Mouse (Mus musculus): ENCODE results near the gene Bag2. TPM values are rescaled to one million over a fixed set of nuclear protein-coding genes. Genes with fewer than 3 reads are reported as not detected.

Gene Bag2
- polyA plus RNA-seq, 1 experiment from 2014 or later: 16.3 TPM

DNA sequence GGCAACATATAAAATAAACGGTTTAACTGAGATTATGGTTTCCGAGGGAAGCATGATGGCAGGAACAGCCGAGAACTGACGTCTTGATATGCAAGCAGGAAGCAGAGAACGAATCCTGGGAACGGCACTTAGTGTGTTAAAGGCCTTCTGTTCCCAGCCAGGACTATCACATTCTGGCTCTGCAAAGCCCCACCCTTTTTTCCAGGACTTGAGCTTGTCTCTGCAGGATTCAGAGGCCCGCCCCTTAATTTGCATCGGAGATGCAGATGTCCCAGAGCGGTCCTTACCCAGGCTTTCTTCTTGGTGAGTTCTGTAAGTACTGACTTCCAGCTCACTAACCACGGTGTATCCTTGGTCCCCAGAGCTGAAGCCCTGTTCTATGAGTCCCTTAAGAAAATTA lies 42.8 kb downstream of the Bag2 start:
- Histone ChIP-seq H3K27me3 (replicated peaks; ENCODE audit: insufficient read depth, low read length) (no peaks in the 10 kb centered on the region), H3K4me1 (ENCODE audit: insufficient read depth, low read depth, low read length) (no peaks in the 10 kb centered on the region), H3K36me3 (ENCODE audit: insufficient read depth, low read length) (no peaks in the 10 kb centered on the region), H3K27ac (ENCODE audit: low read length) (no peak overlapping the region), H3K4me2 (replicated peaks; ENCODE audit: low read depth, low read length) (no peak overlapping the region), H3K9ac (replicated peaks; ENCODE audit: low read depth) (no peak overlapping the region), H3K9me3 (ENCODE audit: low read length) (no peaks in the 10 kb centered on the region), H3K4me3 (ENCODE audit: low read depth, low read length) (no peak overlapping the region)
- TF ChIP-seq EP300 (IDR thresholded peaks at IDR 0.05): no peak
- TF ChIP-seq CTCF (IDR thresholded peaks at IDR 0.05): no peak
- DNase-seq (ENCODE audit: low spot score) (peak; percentile 31), ATAC-seq (no peak)
- 5% methylated on average over 10 of the region's 10 CpGs for WGBS

DNA sequence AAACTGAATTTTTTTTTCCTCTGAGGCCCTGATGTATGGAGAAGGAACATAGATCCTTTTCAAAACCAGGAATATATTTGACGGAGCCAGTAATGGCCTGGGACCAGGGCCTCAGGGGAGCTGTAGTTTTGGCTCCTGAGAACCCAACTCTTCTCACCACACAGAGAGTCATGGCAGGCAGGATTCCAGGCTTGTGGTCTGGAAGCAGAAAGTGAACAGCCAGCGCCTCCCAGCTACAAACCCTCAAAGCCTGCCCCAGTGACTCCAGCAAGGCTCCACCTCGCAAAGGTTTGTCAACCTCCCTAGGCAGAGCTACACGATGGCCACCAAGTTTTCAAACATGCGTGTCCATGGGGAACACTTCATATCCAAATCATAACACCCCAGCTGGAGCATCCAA lies 45.6 kb downstream of the Bag2 start:
- Histone ChIP-seq H3K4me1 (ENCODE audit: insufficient read depth, low read depth, low read length) (no peaks in the 10 kb centered on the region), H3K27me3 (replicated peaks; ENCODE audit: insufficient read depth, low read length) (no peaks in the 10 kb centered on the region), H3K4me3 (ENCODE audit: low read depth, low read length) (no peak overlapping the region), H3K27ac (ENCODE audit: low read length) (no peak overlapping the region), H3K9me3 (ENCODE audit: low read length) (no peaks in the 10 kb centered on the region), H3K4me2 (replicated peaks; ENCODE audit: low read depth, low read length) (no peak overlapping the region), H3K9ac (replicated peaks; ENCODE audit: low read depth) (no peak overlapping the region), H3K36me3 (ENCODE audit: insufficient read depth, low read length) (no peaks in the 10 kb centered on the region)
- TF ChIP-seq EP300 (IDR thresholded peaks at IDR 0.05) (no peak), CTCF (IDR thresholded peaks at IDR 0.05) (no peak)
- no peak for DNase-seq (ENCODE audit: low spot score)
- WGBS: 84% methylated on average over 5 of the region's 5 CpGs
- no peak for ATAC-seq

DNA sequence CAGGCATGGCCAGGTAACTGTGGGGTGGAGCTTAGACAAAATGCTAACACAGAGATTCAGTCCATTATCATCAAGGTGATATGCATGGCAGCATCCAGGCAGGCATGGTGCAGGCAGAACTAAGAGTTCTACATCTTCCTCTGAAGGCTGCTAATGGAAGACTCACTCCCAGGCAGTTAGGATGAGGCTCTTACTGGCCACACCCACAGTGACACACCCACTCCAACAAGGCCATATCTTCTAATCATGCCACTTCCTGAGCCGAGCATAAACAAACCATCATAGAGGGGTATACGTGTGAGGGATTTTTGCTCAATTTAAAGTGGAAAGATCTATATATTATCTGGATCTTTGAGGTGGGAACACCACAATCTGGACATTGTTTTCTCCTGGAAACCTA lies 48.0 kb downstream of the Bag2 start:
- Histone ChIP-seq H3K36me3 (ENCODE audit: insufficient read depth, low read length) (no peaks in the 10 kb centered on the region), H3K9ac (replicated peaks; ENCODE audit: low read depth) (no peak overlapping the region), H3K27me3 (replicated peaks; ENCODE audit: insufficient read depth, low read length) (no peaks in the 10 kb centered on the region), H3K4me1 (ENCODE audit: insufficient read depth, low read depth, low read length) (no peaks in the 10 kb centered on the region), H3K9me3 (ENCODE audit: low read length) (no peaks in the 10 kb centered on the region), H3K4me3 (ENCODE audit: low read depth, low read length) (no peak overlapping the region), H3K4me2 (replicated peaks; ENCODE audit: low read depth, low read length) (no peak overlapping the region), H3K27ac (ENCODE audit: low read length) (no peak overlapping the region)
- ATAC-seq (no peak), DNase-seq (ENCODE audit: low spot score) (no peak)
- 38% methylated on average over 2 of the region's 2 CpGs for WGBS
- TF ChIP-seq CTCF (IDR thresholded peaks at IDR 0.05) (no peak), EP300 (IDR thresholded peaks at IDR 0.05) (no peak)

DNA sequence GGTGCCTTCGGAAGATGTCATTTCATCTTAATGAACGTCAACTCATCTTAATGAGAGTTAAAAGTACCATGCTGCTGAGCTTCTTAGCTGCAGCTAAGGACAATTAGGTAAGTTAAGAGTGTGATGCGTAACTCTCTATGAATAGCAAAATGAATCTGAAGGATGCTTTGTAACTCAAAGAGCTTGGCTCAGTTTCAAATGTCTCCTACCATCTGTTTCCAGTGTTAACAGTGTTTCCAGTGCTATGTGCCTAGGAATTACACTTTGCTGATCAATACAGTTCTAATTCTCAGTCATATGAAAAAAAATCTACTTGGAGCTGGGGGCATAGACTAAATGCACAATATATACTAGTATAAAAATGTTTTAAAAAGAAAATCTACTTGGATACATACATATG lies 56.4 kb downstream of the Bag2 start:
- H3K36me3 ChIP-seq (ENCODE audit: insufficient read depth, low read length): no peaks in the 10 kb centered on the region
- 88% methylated on average over 3 of the region's 3 CpGs for WGBS
- no peak overlapping the region for H3K4me2 ChIP-seq (replicated peaks; ENCODE audit: low read depth, low read length)
- H3K27me3 ChIP-seq (replicated peaks; ENCODE audit: insufficient read depth, low read length): no peaks in the 10 kb centered on the region
- H3K4me3 ChIP-seq (ENCODE audit: low read depth, low read length): no peak overlapping the region
- ATAC-seq (no peak), DNase-seq (ENCODE audit: low spot score) (no peak)
- no peaks in the 10 kb centered on the region for H3K4me1 ChIP-seq (ENCODE audit: insufficient read depth, low read depth, low read length)
- H3K27ac ChIP-seq (ENCODE audit: low read length): no peak overlapping the region
- TF ChIP-seq CTCF (IDR thresholded peaks at IDR 0.05) (no peak), EP300 (IDR thresholded peaks at IDR 0.05) (no peak)
- no peak overlapping the region for H3K9ac ChIP-seq (replicated peaks; ENCODE audit: low read depth)
- H3K9me3 ChIP-seq (ENCODE audit: low read length): no peaks in the 10 kb centered on the region

DNA sequence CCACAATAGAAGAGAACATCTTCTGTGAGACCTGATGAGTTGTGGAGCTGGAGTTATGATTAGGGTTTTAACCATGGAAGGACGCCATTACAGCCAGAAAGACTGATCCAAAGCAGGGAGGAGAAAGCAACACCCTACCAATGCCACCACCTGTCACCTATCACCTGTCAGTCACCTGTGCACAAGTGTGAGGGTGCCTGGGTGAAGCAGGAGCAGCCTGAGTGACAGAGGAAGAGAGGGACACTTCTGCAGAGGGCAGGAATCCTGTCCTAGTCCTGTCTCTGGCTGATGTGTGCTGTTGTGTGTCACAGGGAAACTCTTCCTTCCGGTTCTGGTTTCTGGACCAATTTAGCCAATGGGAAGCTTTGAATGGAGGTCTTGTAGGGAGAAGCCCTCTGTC lies 61.6 kb downstream of the Bag2 start:
- no peak overlapping the region for H3K4me2 ChIP-seq (replicated peaks; ENCODE audit: low read depth, low read length)
- DNase-seq (ENCODE audit: low spot score) (no peak), ATAC-seq (no peak)
- 78% methylated on average over 2 of the region's 2 CpGs for whole genome bisulfite sequencing
- TF ChIP-seq EP300 (IDR thresholded peaks at IDR 0.05): no peak
- TF ChIP-seq CTCF (IDR thresholded peaks at IDR 0.05): no peak
- no peak overlapping the region for H3K27ac ChIP-seq (ENCODE audit: low read length)
- no peak overlapping the region for H3K4me3 ChIP-seq (ENCODE audit: low read depth, low read length)
- H3K9ac ChIP-seq (replicated peaks; ENCODE audit: low read depth): no peak overlapping the region
- no peaks in the 10 kb centered on the region for H3K36me3 ChIP-seq (ENCODE audit: insufficient read depth, low read length)
- no peaks in the 10 kb centered on the region for H3K9me3 ChIP-seq (ENCODE audit: low read length)
- no peaks in the 10 kb centered on the region for H3K4me1 ChIP-seq (ENCODE audit: insufficient read depth, low read depth, low read length)
- no peaks in the 10 kb centered on the region for H3K27me3 ChIP-seq (replicated peaks; ENCODE audit: insufficient read depth, low read length)

Other genes with a start within 250 kb of the Bag2 start
- 7.1 and 7.6 TPM in 2 replicates for gene Prim2, start 88.0 kb downstream of the Bag2 start, polyA plus RNA-seq (2015; fragmentation: Nextera tagmentation; extraction: Ambion mirVana)
- 13.1 and 14.2 TPM in 2 replicates for gene Rab23, start 37.9 kb downstream of the Bag2 start, polyA plus RNA-seq (2015; fragmentation: Nextera tagmentation; extraction: Ambion mirVana)
- 11.3 and 12.2 TPM in 2 replicates for gene Zfp451, start 56.8 kb upstream of the Bag2 start, polyA plus RNA-seq (2015; fragmentation: Nextera tagmentation; extraction: Ambion mirVana)
- gene Bend6, start 150.0 kb upstream of the Bag2 start, polyA plus RNA-seq (2015; fragmentation: Nextera tagmentation; extraction: Ambion mirVana): 0.45 and 0.63 TPM in 2 replicates
- 18.1 and 19.8 TPM in 2 replicates for gene Dst, start 150.4 kb upstream of the Bag2 start, polyA plus RNA-seq (2015; fragmentation: Nextera tagmentation; extraction: Ambion mirVana)